In genomic region chr13:41330589-41331345, GRCm38 (mm10) we compare ENCODE assay signal across 21 mouse cellular contexts. TPM values are rescaled to one million over a fixed set of nuclear protein-coding genes. Genes with fewer than 3 reads are reported as not detected.
DNase-seq lines count a peak whose midpoint lies in the region; ATAC-seq and TF ChIP-seq lines count a peak whose summit lies in the region.
"Had no signal": no experiment of that assay in that cellular context is flagged by ENCODE, and none has a peak within 500 bp of the region (broad histone marks: within the 10 kb centered on the region; RNA-seq: fewer than 3 reads in every experiment).

No protein-coding gene starts in this region.

- H3K27ac ChIP-seq in heart, embryonic 13.5 days (replicated peaks): peak overlapping the region; percentile 16; the same call in 1 of the 2 replicates
- H3K27ac ChIP-seq in heart, embryonic 12.5 days (ENCODE audit: poor library complexity, severe bottlenecking): no peak overlapping the region
- peak overlapping the region; percentile 13; the same call in 1 of the 2 replicates for H3K27ac ChIP-seq in embryonic fibroblast, embryonic 13.5 days (ENCODE audit: insufficient read depth, low read length)
- no peak overlapping the region for H3K27ac ChIP-seq in midbrain, embryonic 15.5 days
- H3K27ac ChIP-seq: embryonic facial prominence, embryonic 15.5 days; hindbrain, embryonic 13.5 days; neural tube, embryonic 15.5 days had no signal

- no peak for TF ChIP-seq CTCF in embryonic fibroblast, embryonic 13.5 days (IDR thresholded peaks at IDR 0.05; ENCODE audit: borderline replicate concordance, insufficient read depth, low read length)

- no peaks in the 10 kb centered on the region for H3K9me3 ChIP-seq in heart, embryonic 13.5 days
- H3K9me3 ChIP-seq in heart, embryonic 12.5 days (replicated peaks): no peaks in the 10 kb centered on the region
- no peaks in the 10 kb centered on the region for H3K9me3 ChIP-seq in midbrain, embryonic 15.5 days
- H3K9me3 ChIP-seq: embryonic facial prominence, embryonic 15.5 days; hindbrain, embryonic 13.5 days; neural tube, embryonic 15.5 days had no signal

- peaks cover 65% of the 10 kb centered on the region for H3K79me2 ChIP-seq in myocyte (ENCODE audit: control insufficient read depth, insufficient read depth)

- TF ChIP-seq POLR2A in embryonic fibroblast, embryonic 13.5 days (IDR thresholded peaks at IDR 0.05; ENCODE audit: low read depth, low read length): no peak
- TF ChIP-seq POLR2A in myocyte (IDR thresholded peaks at IDR 0.05; ENCODE audit: insufficient read length, low read depth): no peak

- no peak overlapping the region for H3K4me3 ChIP-seq in heart, embryonic 13.5 days
- H3K4me3 ChIP-seq in heart, embryonic 12.5 days: no peak overlapping the region
- H3K4me3 ChIP-seq in embryonic fibroblast, embryonic 13.5 days (ENCODE audit: insufficient read depth, low read length): no peak overlapping the region
- no peak overlapping the region for H3K4me3 ChIP-seq in myocyte
- H3K4me3 ChIP-seq in midbrain, embryonic 15.5 days: no peak overlapping the region
- H3K4me3 ChIP-seq: embryonic facial prominence, embryonic 15.5 days; hindbrain, embryonic 13.5 days; neural tube, embryonic 15.5 days had no signal

- H3ac ChIP-seq in myocyte (ENCODE audit: control insufficient read depth, insufficient read length): no peak overlapping the region

- no peak for ATAC-seq in heart, embryonic 13.5 days (ENCODE audit: extremely low read depth, insufficient number of reproducible peaks, low FRiP score, low TSS enrichment)
- ATAC-seq in heart, embryonic 12.5 days (ENCODE audit: insufficient number of reproducible peaks, low FRiP score): no peak
- no peak for ATAC-seq in midbrain, embryonic 15.5 days (replicated peaks)
- ATAC-seq: CD4-positive, CD25-positive, alpha-beta regulatory T cell, adult 4 months; forebrain, embryonic 14.5 days; liver, postnatal 0 days had no signal

- peak; percentile 38 for DNase-seq in lung, postnatal 25 days (ENCODE audit: low spot score)
- DNase-seq in lung, adult 18-20 months: no peak
- DNase-seq in frontal cortex, adult 2 months (ENCODE audit: extremely low spot score in 1 of 2, low spot score in 1 of 2): no peak
- DNase-seq: cerebellum, adult 2 months; layer of hippocampus, adult 9-11 months; liver, postnatal 0 days; right cerebral cortex, postnatal 4 days had no signal

- peaks cover 30% of the 10 kb centered on the region for H3K36me3 ChIP-seq in heart, embryonic 13.5 days
- peaks cover 22% of the 10 kb centered on the region; the same call in 1 of the 2 replicates for H3K36me3 ChIP-seq in heart, embryonic 12.5 days
- peaks cover 12% of the 10 kb centered on the region for H3K36me3 ChIP-seq in myocyte (ENCODE audit: control insufficient read depth, insufficient read depth)
- no peaks in the 10 kb centered on the region for H3K36me3 ChIP-seq in midbrain, embryonic 15.5 days (replicated peaks)
- H3K36me3 ChIP-seq: embryonic facial prominence, embryonic 15.5 days; hindbrain, embryonic 13.5 days; neural tube, embryonic 15.5 days had no signal

- no peak overlapping the region for H3K9ac ChIP-seq in heart, embryonic 13.5 days
- no peak overlapping the region for H3K9ac ChIP-seq in heart, embryonic 12.5 days
- no peak overlapping the region for H3K9ac ChIP-seq in midbrain, embryonic 15.5 days
- H3K9ac ChIP-seq: embryonic facial prominence, embryonic 15.5 days; hindbrain, embryonic 13.5 days; liver, postnatal 0 days; neural tube, embryonic 15.5 days had no signal

- no peak overlapping the region for H3K4me2 ChIP-seq in heart, embryonic 13.5 days
- H3K4me2 ChIP-seq in heart, embryonic 12.5 days: no peak overlapping the region
- peak overlapping the region; percentile 26 for H3K4me2 ChIP-seq in myocyte (ENCODE audit: low read depth)
- H3K4me2 ChIP-seq in midbrain, embryonic 15.5 days: no peak overlapping the region
- H3K4me2 ChIP-seq: embryonic facial prominence, embryonic 15.5 days; heart, embryonic 11.5 days; hindbrain, embryonic 13.5 days; neural tube, embryonic 15.5 days had no signal

- peaks cover 62% of the 10 kb centered on the region for H3K4me1 ChIP-seq in heart, embryonic 13.5 days
- peaks cover 56% of the 10 kb centered on the region for H3K4me1 ChIP-seq in heart, embryonic 12.5 days (replicated peaks)
- peaks cover 27% of the 10 kb centered on the region for H3K4me1 ChIP-seq in embryonic fibroblast, embryonic 13.5 days (ENCODE audit: control insufficient read depth, insufficient read depth, low read length)
- H3K4me1 ChIP-seq in midbrain, embryonic 15.5 days: no peaks in the 10 kb centered on the region

- H3K27me3 ChIP-seq in heart, embryonic 13.5 days (replicated peaks): no peaks in the 10 kb centered on the region
- no peaks in the 10 kb centered on the region for H3K27me3 ChIP-seq in heart, embryonic 12.5 days (replicated peaks)
- no peaks in the 10 kb centered on the region for H3K27me3 ChIP-seq in myocyte (ENCODE audit: control insufficient read depth, insufficient read depth, insufficient read length)
- no peaks in the 10 kb centered on the region for H3K27me3 ChIP-seq in midbrain, embryonic 15.5 days (replicated peaks)
- H3K27me3 ChIP-seq: embryonic facial prominence, embryonic 15.5 days; hindbrain, embryonic 13.5 days; neural tube, embryonic 15.5 days had no signal

- WGBS in heart, embryonic 13.5 days: 49% methylated on average over 11 of the region's 11 CpGs
- WGBS in heart, embryonic 12.5 days: 45% methylated on average over 11 of the region's 11 CpGs
- WGBS in midbrain, embryonic 15.5 days: 77% methylated on average over 11 of the region's 11 CpGs

TF ChIP-seq in myocyte, 11 proteins besides CTCF, POLR2A, EP300 and RAD21:
- TF ChIP-seq MYOG (IDR thresholded peaks at IDR 0.05; ENCODE audit: control insufficient read depth in 1 of 3, insufficient read depth in 1 of 3, insufficient read length in 2 of 3, low read depth in 2 of 3): no peak
- no peak for TF ChIP-seq POLR2AphosphoS2 (IDR thresholded peaks at IDR 0.05; ENCODE audit: insufficient read length, low read depth)
- no peak for TF ChIP-seq MYOD1 (IDR thresholded peaks at IDR 0.05; ENCODE audit: control insufficient read depth in 1 of 3, insufficient read length in 2 of 3, low read depth in 2 of 3)
- TF ChIP-seq USF1 (IDR thresholded peaks at IDR 0.05; ENCODE audit: low read depth): no peak
- TF ChIP-seq CEBPB (IDR thresholded peaks at IDR 0.05; ENCODE audit: insufficient read depth, poor library complexity, severe bottlenecking): no peak
- TF ChIP-seq TCF3 (IDR thresholded peaks at IDR 0.05; ENCODE audit: insufficient read length, low read depth): no peak
- TF ChIP-seq SRF (IDR thresholded peaks at IDR 0.05; ENCODE audit: control insufficient read depth, insufficient read length, low read depth): no peak
- TF ChIP-seq E2F4 (IDR thresholded peaks at IDR 0.05; ENCODE audit: insufficient read depth): no peak
- TF ChIP-seq MAX (IDR thresholded peaks at IDR 0.05; ENCODE audit: low read depth): no peak
- no peak for TF ChIP-seq TCF12 (IDR thresholded peaks at IDR 0.05; ENCODE audit: insufficient read depth, poor library complexity, severe bottlenecking)
- no peak for TF ChIP-seq REST (IDR thresholded peaks at IDR 0.05; ENCODE audit: insufficient read depth, insufficient read length)

RNA-seq across cellular contexts. Expression of gene Gm17364, which starts 57.0 kb away (rescaled TPM):
- not detected in 2 replicates for polyA plus RNA-seq in heart, embryonic 13.5 days (2015; fragmentation: Nextera tagmentation; extraction: Ambion mirVana)
- not detected in 2 replicates for polyA plus RNA-seq in heart, embryonic 12.5 days (2016; fragmentation: Nextera tagmentation; extraction: Ambion mirVana)
- polyA plus RNA-seq in embryonic fibroblast, embryonic 13.5 days (2011; ENCODE audit: insufficient read length, low read depth, missing spikeins): not detected in 2 replicates
- polyA plus RNA-seq in myocyte (2012; fragmentation: generic; extraction: Trizol): not detected
- not detected in 2 replicates for polyA plus RNA-seq in midbrain, embryonic 15.5 days (2015; fragmentation: Nextera tagmentation; extraction: Ambion mirVana)
- polyA plus RNA-seq in frontal cortex, adult 2 months (2012; rRNA removed): not detected in 2 replicates
- polyA plus RNA-seq: brain, embryonic 14.5 days; CD4-positive, CD25-positive, alpha-beta regulatory T cell, adult 4 months; cerebellum, adult 2 months; embryonic facial prominence, embryonic 15.5 days; forebrain, embryonic 14.5 days; heart, embryonic 11.5 days; hindbrain, embryonic 13.5 days; kidney, embryonic 14.5 days; limb, embryonic 14.5 days; liver, postnatal 0 days; neural tube, embryonic 15.5 days had no signal

Comparison
In these comparisons a context has a peak if more than half of its experiments do, and no peak if none do; other contexts are left out.
1. H3K27ac ChIP-seq: peak in heart, embryonic 13.5 days (single experiment) and embryonic fibroblast, embryonic 13.5 days (single experiment); none in heart, embryonic 12.5 days (single experiment) and midbrain, embryonic 15.5 days (single experiment).